Mouse (Mus musculus) urinary bladder, postnatal 36 days (tissue): ENCODE results near the gene Mchr1.
"Not testable (repeated sequence)": the region's sequence is repeated elsewhere in the genome, so short reads cannot be mapped to it uniquely, and the experiment has no call there.

ENCODE experiments used
- DNase-seq, 2 experiments: peaks; one replicate each; pipeline ENCODE4 v3.0.0; 2022; ENCODE audit warnings: low spot score in 2 of 2, mixed read lengths in 1 of 2

The Mchr1 gene

DNA sequence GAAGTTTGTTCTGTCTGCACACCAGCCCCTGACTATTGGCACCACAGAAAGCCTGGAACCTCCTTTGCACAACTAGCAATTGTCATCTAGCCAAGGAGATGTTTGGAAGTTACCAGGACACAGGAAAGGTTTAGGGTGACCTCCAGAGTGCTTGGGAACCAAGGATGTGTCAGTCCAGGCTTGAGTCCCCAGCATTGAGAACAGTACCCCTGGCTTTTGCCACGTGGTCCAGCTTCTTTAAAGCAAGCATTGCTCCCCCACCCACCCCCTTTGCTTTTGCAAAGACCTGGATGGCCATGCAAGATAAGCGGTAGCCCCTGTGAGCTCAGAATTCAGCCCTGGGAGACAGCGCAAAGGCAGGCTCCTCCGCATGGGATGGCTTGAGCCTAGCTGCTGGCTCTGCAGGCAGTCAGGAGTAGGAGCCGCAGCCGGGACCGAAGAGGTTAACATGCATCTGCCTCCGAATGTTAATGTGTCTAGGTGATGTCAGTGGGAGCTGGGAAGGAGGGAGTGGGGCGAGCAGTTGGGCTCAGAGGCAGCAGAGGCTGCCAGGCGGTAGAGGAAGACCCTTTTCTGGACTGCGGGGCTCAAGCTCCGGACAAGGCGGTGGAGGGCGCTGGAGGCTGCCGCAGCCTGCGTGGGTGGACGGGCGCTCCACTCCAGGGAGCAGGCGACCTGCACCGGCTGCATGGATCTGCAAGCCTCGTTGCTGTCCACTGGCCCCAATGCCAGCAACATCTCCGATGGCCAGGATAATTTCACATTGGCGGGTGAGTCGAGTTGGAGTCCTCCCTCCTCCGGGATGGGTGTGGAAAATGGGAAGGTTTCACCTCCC is at the start of gene Mchr1:
Gene Mchr1, plus strand, starts transcription at position 414 of the 835 bp plus-strand sequence.
- DNase-seq: peak; percentile 31 to 52

DNA sequence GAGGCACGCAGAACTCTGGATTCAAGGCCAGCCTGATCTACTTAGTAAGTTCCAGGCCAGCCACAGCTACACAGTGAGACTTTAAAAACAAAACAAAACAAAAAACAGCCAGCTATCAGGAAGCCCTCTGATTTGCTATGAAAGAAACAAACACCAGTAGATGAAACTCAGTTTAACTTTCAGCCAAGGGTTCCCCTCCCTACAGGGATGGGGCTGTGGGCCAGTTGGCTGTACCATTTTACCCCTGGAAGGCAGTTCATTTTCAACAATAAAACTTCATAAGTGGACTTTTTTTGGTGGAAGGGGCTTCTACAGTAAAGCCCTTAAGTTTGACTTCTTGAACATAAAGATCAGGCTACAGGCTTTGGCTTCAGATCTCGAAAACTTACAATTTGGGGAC is 46.2 kb upstream of the Mchr1 start:
- DNase-seq: no peak

DNA sequence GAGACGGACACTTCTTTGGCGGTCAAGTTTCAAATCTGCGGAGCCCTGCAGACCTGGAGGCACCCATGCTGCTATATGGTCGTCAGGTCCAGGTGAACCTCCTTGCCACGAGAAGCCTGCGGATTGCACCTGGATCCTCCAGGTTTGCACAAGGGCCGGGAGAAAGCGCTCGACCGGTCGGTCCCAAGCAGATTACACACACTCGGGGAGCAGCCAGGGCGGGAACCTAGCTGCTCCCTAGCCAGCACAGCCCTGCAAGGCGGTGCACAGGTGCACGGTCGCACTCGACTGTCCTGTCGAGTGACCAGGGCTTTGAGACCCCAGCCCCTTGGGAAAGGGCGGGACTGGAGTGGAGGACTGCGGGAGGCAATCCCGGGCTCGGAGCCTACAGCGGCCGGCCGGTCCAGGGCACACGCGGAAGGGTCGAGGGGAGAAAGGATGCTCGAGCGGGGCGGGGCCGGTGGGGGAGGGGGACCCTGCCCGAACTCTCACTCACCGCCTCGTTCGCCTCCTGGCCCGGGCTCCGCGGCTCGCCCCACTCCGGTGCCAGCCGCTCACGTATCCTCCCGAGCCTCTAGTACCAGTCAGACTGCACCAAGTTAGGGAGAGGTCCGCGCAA is 45.2 kb upstream of the Mchr1 start:
- no peak for DNase-seq

DNA sequence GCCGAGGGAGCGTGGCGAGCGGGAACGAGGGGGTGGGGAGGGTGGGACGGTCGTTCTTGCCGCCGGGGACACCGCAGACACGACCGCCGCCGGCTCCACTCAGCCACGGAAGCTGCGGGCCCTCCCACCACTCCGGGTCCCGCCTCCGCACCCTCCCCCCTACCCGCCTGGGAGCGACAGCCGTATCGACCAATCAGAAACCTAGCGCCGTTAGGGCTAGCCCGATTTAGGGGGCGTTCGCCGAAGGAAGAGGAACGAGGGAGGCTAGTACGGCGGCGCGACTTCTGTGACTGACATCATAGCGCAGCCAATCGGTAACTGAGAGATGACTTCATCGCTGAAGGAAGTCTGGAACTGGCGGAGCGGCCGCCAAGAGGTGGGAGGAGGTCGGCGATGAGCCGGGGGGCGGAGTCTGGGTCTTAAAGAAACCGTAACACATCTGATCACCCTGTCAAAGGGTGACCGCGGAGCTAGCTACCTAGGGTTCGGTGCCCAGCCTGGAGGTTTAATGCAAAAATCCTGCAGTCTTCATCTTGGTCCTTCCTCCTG is 44.6 kb upstream of the Mchr1 start, which contains the start of gene Mrtfa:
Gene Mrtfa, minus strand, starts transcription at position 128 of the 549 bp plus-strand sequence.
- peak; percentile 99 for DNase-seq

DNA sequence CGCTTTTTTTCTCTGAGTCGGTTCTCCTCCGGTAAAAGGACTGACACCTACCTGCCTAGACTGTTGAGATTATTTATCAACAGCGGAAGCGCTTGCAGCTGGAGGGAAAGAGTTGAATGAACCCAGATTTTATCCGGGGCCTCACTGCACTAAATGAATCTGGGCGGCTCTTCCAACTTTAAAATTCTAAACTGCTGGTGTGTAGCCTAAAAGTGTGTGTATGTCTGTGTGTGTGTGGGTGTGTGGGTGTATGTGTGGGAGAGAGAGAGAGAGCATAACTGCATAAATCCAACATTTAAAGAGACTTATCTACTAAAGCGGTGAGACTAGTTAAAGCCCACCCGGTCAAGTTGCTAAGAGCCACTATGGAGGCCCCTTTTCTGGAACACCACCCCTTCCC is 44.0 kb upstream of the Mchr1 start:
- no peak for DNase-seq

DNA sequence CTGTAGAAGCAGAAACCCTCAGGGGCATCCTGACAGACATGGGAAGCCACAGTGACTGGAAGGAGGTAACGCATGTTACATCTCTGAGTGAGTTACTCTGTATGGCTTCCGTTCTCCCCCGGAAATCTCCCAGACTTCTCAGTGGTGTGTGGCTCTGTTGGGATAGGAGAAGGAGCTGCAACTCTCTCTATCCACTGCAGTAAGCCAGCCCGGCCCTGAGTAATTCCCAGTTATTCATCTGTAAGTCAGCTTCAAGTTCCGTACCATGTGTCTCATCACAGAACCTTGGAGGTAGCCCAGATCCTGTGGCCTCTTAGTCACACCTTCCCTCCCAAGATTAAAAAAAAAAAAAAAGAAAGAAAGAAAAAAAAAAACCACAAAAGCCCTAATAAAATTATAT is 43.0 kb upstream of the Mchr1 start:
- no peak for DNase-seq

DNA sequence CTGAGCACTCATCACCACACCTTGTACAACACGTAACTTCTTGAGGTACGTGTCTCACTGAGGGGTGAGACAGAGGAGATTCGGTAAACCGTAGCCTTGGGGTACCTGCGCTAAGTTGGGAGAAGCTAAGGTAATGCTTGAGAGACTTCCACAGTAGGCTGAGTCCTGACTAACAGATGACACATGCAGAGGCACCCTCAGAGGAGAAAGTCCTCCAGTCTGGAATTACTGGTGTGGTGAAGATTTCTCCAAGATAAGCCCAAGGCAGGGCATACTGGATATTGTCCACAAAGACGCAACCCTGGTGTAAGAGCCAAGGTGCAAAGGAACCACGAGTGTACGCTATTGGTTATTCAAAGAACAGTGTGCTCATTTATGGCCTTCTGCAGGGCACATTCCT is 42.4 kb upstream of the Mchr1 start:
- no peak for DNase-seq

DNA sequence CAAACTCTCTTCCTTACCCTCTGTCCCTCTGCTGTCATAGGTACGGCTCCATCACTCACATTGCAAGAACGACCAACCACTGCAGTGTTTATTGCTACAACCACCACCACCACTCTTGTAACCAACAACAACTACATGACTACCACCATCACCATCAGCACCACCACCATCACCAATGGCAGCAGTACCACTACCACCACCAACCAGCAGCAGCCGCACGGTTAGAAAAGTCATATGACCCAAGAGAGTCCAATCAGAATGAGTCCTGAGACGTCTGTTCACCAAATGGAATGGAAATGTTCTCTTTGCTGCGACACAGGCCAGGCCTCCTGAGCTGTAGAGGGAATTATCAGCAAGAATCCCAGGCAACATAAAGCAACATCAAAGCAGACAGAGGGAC is 40.5 kb upstream of the Mchr1 start:
- no peak for DNase-seq

DNA sequence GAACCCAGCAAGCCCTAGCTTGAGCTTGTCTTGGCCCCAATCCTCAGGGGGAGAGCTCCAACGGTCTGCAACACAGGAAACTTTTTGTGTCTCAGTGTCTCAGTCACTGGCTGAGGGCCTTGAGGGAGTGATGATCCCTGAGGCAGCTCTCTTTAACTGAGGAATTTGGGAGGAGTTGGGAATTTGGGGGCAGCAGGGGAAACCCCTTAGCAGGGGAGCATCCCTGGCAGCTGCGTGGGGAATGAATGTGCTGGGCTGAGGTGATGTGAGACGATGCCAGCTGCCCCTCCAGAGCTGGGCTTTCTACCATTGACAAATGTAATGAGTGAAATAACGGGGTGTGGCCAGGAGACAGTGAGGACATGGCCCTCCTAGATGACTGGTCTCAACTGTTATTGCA is 39.9 kb upstream of the Mchr1 start:
- DNase-seq: no peak

DNA sequence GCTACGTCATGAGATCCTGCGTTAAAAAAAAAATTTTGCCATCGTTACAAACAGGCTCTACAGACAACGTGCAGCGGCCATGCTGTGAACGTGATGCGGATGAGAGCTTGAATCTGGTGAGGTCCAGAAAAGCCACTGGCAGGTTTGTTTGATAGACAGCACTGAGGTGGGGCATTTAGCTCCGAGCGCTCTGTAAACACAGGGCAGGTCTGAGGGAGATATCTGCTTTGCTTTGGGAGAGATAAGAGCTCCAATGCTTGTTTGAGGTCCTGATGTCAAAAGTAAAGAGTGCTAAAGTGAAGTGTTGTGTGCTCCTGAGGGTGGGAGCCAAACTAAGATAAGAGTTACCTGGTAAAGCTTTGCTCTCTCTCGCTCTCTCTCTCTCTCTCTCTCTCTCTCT is 38.1 kb upstream of the Mchr1 start:
- no peak for DNase-seq

DNA sequence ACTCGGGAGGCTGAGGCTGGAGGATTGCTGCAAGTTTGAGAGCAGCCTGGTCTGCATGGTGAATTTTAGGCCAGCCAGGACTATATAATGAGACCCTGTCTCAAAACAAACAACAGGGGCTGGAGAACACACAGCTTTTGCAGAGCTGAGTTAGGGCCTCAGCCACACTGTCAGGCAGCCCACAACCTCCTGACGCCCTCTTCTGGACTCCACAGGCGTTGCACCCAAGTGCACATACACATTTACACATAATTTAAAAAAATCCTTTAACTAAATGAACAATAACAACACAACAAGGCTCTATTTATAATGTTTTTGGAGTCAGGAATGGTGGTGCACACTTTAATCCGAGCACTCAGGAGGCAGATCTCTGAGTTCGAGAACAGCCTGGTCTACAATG is 36.9 kb upstream of the Mchr1 start:
- no peak for DNase-seq

DNA sequence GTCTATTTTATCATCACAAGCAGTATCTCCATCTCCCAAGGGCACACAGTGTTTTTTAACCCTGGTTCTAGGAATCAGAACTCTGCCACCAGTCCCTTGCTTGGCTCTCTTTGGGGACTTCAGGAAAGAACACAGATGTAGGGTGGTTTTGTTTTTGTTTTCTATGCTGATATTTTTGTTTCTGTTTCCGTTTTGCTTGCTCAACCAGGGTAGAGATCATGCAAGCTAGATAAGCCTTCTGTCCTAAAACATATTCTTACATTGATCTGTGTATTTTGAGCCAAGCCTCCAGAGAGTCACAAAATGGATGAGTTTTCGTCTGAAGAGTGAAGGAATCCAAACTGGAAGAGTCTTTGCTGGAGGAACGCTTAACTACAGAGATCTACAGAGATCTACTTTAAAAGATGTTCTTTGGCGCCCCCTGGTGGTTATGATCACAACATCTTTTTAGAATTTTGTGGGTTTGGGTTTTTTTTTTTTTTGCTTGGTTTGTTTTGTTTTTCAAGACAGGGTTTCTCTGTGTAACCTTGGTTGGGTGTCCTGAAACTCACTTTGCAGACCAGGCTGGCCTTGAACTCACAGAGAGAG is 35.8 kb upstream of the Mchr1 start:
- DNase-seq: peak; percentile 44 to 53

DNA sequence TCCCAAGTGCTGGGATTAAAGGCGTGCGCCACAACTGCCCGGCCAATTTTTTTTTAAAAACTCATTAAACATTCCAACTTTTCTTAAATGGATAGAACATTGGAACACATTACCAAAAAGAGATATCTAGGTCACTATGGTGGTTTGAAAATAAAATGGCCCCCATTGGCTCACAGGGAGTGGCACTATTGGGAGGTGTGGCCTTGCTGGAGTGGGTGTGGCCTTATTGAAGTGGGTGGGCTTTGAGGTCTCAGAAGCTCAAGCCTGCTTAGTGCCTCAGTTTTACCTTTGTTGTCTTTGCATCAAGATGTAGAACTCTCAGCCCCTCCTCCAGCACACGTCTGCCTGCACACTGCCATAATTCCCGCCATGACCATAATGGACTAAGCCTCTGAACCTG is 32.8 kb upstream of the Mchr1 start:
- DNase-seq: no peak

DNA sequence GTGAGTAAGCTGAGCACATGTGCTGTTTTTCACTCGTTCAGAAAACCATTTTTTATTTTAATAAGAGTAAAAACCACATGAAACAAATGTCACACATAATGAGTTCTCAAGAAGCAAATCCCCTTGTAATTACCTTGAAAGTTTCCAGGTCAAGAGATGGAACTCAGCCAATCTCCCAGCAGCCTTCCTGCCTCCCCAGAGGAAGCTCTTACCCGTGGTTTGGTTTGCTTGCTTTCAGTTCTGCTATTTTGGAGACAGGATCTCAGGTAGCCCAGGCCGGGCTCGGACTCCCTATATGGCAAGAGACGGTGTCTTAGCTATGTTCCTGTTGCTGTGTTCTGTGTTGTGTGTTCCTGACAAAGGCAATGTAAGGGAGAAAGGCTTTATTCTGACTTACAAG is 24.8 kb upstream of the Mchr1 start:
- DNase-seq: no peak

DNA sequence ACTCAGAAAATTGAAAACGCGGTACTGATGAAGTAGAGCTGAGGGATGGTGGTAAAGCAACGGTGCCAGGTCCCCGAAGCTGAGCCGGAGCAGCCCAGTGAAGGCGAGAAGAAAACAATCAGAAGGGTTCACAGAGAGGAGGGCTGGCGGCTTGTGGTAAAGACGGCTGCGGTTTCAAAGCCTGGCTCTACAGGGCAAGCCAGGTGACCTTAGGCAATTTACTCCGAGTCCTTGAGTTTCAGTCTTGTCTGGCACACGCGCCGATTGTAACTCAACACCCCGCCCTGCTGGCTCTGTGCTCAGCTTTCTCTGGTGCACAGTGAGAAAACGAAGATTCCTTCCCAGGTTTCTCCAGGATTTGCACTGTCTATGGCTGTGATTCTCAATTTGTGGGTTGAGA is 22.3 kb upstream of the Mchr1 start:
- DNase-seq: peak in 1 of 2 experiments; percentile 59

DNA sequence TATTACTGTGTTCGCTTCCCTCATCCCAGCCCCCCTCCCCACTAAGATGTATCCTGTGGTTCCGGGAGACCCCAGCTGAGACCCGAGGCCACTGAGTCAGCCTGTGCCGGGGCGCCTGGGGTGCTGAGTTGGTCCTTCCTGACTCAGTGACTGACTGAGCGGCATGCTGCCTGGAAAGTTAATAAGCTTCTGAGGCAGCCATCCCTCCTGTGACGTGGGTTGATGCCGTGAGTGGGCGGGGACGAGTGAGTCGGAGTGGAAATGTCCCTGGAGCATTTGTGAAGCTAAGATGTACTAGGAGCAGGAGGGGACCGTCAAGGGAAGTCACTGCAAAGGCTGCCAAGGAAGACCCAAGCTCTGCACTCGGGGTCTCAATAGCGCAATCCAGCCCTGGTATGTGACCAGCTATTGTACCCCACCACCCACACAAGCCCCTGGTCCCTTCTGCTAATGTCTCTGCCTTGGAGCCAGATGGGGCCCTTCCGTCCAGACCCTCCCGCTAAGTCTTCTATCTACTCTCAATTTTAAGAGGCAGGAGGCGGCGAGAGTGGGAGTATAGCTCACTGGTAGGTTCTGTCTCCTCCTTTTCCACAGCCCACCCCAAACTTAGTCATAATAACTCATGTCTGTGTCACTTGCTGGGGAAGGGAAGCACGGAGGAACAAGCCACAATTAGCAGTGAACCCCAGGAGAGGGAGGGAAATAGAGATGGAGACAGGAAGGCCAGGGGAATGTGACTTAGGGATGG is 18.2 kb upstream of the Mchr1 start:
- DNase-seq: no peak

DNA sequence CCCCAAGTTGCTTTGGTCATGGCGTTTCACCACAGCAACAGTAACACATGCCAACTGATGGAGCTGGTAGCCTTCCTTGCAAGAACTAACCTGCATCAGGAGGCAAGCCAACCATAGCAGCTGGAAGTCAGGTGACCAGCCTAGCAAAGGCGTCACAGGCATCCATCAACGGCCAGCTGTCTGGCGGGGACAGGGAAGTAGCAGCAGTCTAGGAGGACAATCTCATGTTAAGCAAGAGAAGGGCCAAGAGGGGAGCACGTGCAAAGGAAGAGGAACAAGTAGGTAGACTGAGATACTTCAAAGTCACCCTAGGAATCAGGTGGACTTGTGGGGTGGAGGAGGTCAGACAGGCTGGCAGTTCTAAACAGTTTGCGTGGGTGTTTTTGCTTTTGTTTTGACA is 16.2 kb upstream of the Mchr1 start:
- no peak for DNase-seq

DNA sequence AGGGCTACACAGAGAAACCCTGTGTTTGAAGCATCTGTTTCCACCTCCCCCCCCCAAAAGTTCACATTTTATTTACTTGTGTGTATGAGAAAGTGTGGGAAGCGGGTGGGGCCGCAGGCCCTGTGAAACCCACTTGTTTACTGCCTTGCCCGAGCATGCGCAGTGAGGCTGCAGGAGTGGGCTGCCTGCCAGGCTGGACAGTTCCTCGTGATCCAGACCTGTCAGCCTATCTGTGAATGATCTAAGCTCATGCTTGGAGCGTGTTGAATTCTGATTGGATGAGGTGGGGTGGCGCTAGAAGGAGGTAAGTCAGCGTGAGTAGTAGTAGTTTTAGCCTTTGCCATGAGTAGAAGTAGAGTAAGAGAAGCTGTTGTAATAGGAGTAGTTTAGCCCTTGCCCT is 15.2 kb upstream of the Mchr1 start:
- not testable (repeated sequence) for DNase-seq

DNA sequence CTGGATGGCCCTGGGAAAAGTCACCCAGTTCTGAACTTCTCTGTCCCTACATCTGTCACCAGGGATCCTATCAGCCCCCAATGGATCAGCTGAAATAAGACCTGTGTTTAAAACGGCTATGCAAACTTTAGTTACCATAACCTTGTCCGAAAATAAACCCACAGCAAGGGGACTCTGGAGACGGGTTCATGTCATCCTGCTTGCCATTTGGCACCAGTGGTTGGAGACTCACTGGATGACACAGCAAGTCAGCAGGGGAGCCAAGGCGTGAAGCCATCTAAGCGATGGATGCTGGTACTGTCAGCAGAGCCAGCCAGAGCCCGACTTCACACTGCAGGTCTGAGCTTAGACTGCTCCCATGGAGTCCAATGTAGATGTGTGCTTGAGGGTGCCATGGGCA is 13.9 kb upstream of the Mchr1 start:
- DNase-seq: no peak

DNA sequence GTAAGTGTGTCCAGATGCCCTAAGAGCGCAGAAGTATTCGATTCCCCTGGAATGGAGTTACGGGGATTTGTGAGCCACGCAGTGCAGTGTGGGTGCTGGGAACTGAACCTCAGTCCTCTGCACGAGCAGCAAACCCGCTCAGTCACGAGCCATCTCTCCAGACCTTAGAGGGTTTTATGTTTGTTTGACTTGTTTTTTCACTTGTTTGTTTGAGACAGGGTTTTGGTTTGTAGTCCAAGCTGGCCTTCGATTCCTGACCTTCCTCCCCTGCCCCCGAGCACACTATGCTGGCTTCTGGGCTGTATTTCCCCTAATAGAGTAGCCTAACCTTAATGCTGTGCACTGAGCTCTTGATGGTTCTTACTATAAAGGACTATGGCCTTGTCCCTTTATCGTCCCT is 10.3 kb upstream of the Mchr1 start:
- DNase-seq: no peak

DNA sequence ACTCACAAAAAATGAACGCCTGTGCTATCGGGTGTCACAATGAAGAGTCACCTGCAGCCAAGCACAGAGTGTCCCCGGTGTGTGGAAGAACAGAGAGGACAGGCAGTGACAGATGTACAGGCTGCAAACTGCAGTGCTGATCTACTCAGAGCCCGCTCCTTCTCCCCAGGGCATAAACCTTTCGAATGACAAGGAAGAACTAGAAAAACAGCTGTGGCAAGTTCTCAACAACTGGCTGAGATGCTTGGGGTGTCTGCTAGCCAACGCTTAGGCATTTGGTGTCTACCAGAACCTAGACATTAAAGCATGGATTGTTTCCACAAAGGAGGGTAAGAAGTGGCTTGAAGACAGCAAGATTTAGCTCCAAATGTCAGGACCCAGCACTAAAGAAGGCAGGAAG is 9.6 kb upstream of the Mchr1 start:
- no peak for DNase-seq

DNA sequence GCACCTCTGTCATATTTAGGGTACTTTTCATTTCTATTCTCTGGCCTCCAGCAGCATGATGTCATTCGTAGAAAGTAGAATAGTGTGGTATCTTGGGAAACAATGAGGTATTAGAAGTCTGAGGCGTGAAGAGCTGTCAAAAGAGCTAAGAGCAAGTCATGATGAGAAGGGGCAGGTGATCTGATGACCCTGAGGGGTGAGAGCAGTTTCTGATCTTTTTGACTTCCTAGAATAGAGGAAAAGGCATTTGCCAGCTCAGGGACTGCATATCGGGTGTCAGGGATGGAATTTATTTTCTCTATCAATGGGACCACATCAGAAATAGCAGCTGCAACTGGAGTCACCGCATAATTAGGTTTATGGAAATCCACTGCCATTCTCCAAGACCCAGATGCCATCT is 8.5 kb upstream of the Mchr1 start:
- no peak for DNase-seq
